Mouse (Mus musculus) megakaryocyte progenitor cell, adult 5-6 weeks (primary cell): ENCODE measurements around the gene Nop58. TPM values are rescaled to one million over a fixed set of nuclear protein-coding genes. Genes with fewer than 3 reads are reported as not detected.

ENCODE experiments used
- total RNA-seq, 2 experiments: library from RNA; stranded (forward) in 1 of 2; stranded (reverse) in 1 of 2; fragments of 157-497, 149-512 nt in 1 of 2; fragments of 200-1000 nt in 1 of 2; gene quantifications; 2 replicates each; pipeline versions ENCODE4 v1.2.3 to v1.2.4; 2015 to 2017

Nop58 gene
- total RNA-seq, 2 experiments from 2014 or later: 199 to 1,181 TPM

Other genes starting within 250 kb of the Nop58 start
- 6.7 and 7.5 TPM in 2 replicates for gene Fzd7, start 202.5 kb upstream of the Nop58 start, total RNA-seq (2015)
- gene Fzd7, start 202.5 kb upstream of the Nop58 start, total RNA-seq (2017): 4.2 and 7.0 TPM in 2 replicates
- 0.30 TPM in 1 of 2 replicates, not detected in the other for gene Gm973, start 168.7 kb upstream of the Nop58 start, total RNA-seq (2015)
- 0.20 TPM in 1 of 2 replicates, not detected in the other for gene Gm973, start 168.7 kb upstream of the Nop58 start, total RNA-seq (2017)
- 253 and 264 TPM in 2 replicates for gene Sumo1, start 14.1 kb upstream of the Nop58 start, total RNA-seq (2015)
- gene Sumo1, start 14.1 kb upstream of the Nop58 start, total RNA-seq (2017): 142 and 171 TPM in 2 replicates
- gene Bmpr2, start 78.4 kb downstream of the Nop58 start, total RNA-seq (2015): 12.5 and 13.5 TPM in 2 replicates
- gene Bmpr2, start 78.4 kb downstream of the Nop58 start, total RNA-seq (2017): 6.0 and 6.5 TPM in 2 replicates
- 23.7 and 24.5 TPM in 2 replicates for gene Fam117b, start 228.0 kb downstream of the Nop58 start, total RNA-seq (2015)
- 21.2 and 24.4 TPM in 2 replicates for gene Fam117b, start 228.0 kb downstream of the Nop58 start, total RNA-seq (2017)